Mouse (Mus musculus) liver, embryonic 12.5 days (tissue): ENCODE data around the gene Scrn2. TPM values are rescaled to one million over a fixed set of nuclear protein-coding genes. Genes with fewer than 3 reads are reported as not detected.

Experiments
- ATAC-seq: fragments of 200-750 bp; cut with Nextera tagmentation; 2 replicates; pipeline ENCODE4 v1.8.0; 2017; ENCODE audit warnings: moderate number of reproducible peaks, mild to moderate bottlenecking, moderate library complexity
- H3K27ac ChIP-seq: fragments of 300-500 bp; sonication (generic); 2 replicates; pipeline ENCODE4 v1.5.1; 2016; ENCODE audit warnings: mild to moderate bottlenecking
- H3K27me3 ChIP-seq: fragments of 300-500 bp; sonication (generic); replicated peaks from 2 replicates; pipeline ENCODE4 v1.6.1; 2016; ENCODE audit warnings: mild to moderate bottlenecking, moderate library complexity
- H3K36me3 ChIP-seq: fragments of 300-500 bp; sonication (generic); 2 replicates; pipeline ENCODE4 v1.6.1; 2016; ENCODE audit warnings: mild to moderate bottlenecking, moderate library complexity
- H3K4me1 ChIP-seq: fragments of 300-500 bp; sonication (generic); 2 replicates; pipeline ENCODE4 v1.6.1; 2016
- H3K4me2 ChIP-seq: fragments of 300-500 bp; sonication (generic); 2 replicates; pipeline ENCODE4 v1.6.1; 2016; ENCODE audit warnings: mild to moderate bottlenecking, moderate library complexity
- H3K4me3 ChIP-seq: fragments of 300-500 bp; sonication (generic); 2 replicates; pipeline ENCODE4 v1.5.1; 2016; ENCODE audit warnings: mild to moderate bottlenecking, moderate library complexity
- H3K9ac ChIP-seq: fragments of 300-500 bp; sonication (generic); 2 replicates; pipeline ENCODE4 v1.6.1; 2016; ENCODE audit warnings: mild to moderate bottlenecking, moderate library complexity
- H3K9me3 ChIP-seq: fragments of 300-500 bp; sonication (generic); replicated peaks from 2 replicates; pipeline ENCODE4 v1.6.1; 2016; ENCODE audit warnings: mild to moderate bottlenecking, moderate library complexity
- WGBS: fragments of 180-500 bp; shearing (Covaris S2); methylation state at CpG from one replicate; pipeline ENCODE4 v1.1.7; 2016; ENCODE audit not compliant: insufficient replicate concordance; 5-methylcytosine and 5-hydroxymethylcytosine counted together
- polyA plus RNA-seq: library from polyadenylated mRNA; unstranded; fragments of >200 nt; fragmentation: Nextera tagmentation; extraction: Ambion mirVana; gene quantifications from 2 replicates; pipeline ENCODE4 v1.2.1, GENCODE M21; 2016

Scrn2 gene
- 9.8 and 11.0 TPM in 2 replicates for polyA plus RNA-seq

DNA sequence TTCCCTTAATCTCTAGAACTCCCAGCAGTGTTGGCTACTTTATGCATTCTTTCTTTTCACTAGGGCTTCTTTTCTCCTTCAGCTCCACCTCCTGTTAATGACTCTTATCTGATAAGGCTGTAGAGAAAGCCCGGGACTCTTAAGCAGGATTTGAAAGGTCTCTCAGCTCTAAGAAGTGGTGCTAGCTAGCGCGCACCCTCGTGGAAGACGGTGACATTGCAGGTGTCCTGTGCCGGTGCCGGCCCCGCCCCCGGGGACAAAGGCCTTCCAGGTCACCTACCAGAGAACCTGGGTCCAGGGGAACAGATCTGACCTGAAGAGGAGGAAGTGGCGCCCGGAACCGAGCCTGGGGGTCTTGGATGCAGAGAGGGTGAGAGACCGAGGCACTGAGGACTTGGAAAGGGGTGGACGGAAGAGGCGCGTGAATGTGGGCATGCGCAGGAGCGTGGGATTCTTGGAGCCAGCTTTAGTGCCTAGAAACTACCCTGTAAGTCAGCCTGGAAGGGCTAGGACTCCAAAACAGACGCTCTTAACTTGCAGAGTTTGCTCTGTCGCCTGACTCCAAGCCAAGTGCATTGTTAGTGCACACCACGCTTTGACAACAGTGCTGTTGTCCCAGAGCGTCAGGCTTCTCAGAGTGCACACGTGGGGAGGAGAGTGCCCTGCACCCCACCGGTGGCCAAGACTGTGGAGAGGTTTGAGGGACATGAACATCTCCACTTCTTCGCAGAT is at the start of gene Scrn2:
Gene Scrn2 (plus strand): TSS at position 253 of the 732 bp plus-strand sequence.
- Histone ChIP-seq H3K4me3 (peak within 1 kb of the TSS; percentile 65), H3K4me1 (peaks cover 31% of the 10 kb centered on the region), H3K4me2 (peak within 1 kb of the TSS; percentile 69), H3K9ac (peak within 1 kb of the TSS; percentile 71), H3K27me3 (peaks cover 20% of the 10 kb centered on the region), H3K9me3 (no peaks in the 10 kb centered on the region), H3K27ac (peak within 1 kb of the TSS; percentile 57), H3K36me3 (peaks cover 7% of the 10 kb centered on the region; the same call in 1 of the 2 replicates)
- ATAC-seq = peak; percentile 74
- 4% methylated on average over 25 of the region's 25 CpGs for WGBS

DNA sequence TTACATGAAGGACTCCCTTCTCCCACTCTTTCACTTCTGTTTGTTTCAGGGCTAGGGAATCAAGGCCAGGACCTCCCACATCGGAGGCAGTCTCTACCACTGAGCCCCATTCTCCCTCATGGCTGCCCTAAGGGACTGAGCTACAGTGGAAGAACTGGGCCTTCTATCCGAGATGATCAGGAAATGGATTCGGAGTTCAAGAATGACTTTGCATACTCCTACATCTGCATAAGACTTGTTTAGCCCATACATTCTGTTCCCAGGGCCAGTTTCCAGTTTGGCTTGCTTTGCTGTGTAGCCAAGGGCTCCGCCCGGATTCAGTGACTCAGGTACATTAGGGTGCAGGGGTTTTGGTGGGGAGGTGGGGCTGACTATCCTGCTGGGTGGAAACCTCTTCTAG is 49.7 kb upstream of the Scrn2 start:
- H3K36me3 ChIP-seq = peaks cover 8% of the 10 kb centered on the region; the same call in 1 of the 2 replicates
- ATAC-seq = no peak
- H3K9ac ChIP-seq = no peak overlapping the region
- 69% methylated on average over 5 of the region's 5 CpGs for WGBS
- no peaks in the 10 kb centered on the region for H3K9me3 ChIP-seq
- H3K27me3 ChIP-seq = peaks cover 24% of the 10 kb centered on the region
- H3K27ac ChIP-seq = no peak overlapping the region
- no peak overlapping the region for H3K4me3 ChIP-seq
- H3K4me1 ChIP-seq = peaks cover 52% of the 10 kb centered on the region
- H3K4me2 ChIP-seq = no peak overlapping the region

DNA sequence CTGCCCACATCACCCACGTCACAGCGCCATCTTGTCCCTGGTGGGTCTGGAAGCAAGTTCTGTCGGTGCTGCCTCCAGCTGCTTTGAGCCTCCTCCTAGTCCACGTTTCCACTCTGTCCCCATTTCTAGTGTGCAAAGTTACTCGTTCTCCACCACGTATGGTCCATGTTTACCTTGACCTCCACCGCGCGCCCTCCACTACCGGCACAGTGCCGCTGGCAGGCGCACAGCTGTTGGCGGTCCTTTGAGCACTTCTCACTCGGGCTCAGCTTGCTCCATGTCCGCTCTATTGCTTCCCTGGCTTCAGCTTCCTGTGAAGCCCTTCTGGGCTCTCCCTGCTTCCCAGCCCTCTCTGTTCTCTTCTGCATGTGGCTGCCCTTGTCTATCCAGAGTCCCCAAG is 48.3 kb upstream of the Scrn2 start:
- peaks cover 38% of the 10 kb centered on the region for H3K4me1 ChIP-seq
- no peak overlapping the region for H3K9ac ChIP-seq
- H3K27ac ChIP-seq = no peak overlapping the region
- ATAC-seq = no peak
- no peaks in the 10 kb centered on the region for H3K9me3 ChIP-seq
- no peak overlapping the region for H3K4me2 ChIP-seq
- no peaks in the 10 kb centered on the region for H3K36me3 ChIP-seq
- peaks cover 39% of the 10 kb centered on the region for H3K27me3 ChIP-seq
- H3K4me3 ChIP-seq = no peak overlapping the region
- 64% methylated on average over 15 of the region's 15 CpGs for WGBS

DNA sequence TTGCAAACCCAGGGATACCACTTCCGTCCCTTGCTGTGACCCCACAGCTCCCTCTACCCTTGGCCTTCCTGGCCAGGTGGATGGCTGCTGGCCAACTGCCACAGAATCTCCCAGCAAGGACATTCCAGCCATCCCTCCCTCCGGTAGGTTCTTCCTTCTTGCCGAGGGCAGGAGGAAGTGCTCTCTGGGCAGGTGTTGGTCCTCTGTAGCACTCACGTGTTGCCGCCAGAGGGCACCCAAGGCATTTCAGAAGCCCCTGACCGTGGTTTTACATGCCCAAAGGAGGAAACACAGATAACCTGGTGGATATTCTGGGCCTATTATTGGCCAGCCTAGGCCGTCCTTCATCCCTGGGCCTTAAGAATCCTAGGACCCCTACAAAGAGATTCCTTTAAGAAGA is 47.4 kb upstream of the Scrn2 start:
- no peaks in the 10 kb centered on the region for H3K9me3 ChIP-seq
- ATAC-seq = no peak
- H3K36me3 ChIP-seq = no peaks in the 10 kb centered on the region
- 4% methylated on average over 7 of the region's 7 CpGs for WGBS
- no peak overlapping the region for H3K9ac ChIP-seq
- H3K27me3 ChIP-seq = peaks cover 48% of the 10 kb centered on the region
- no peak overlapping the region for H3K27ac ChIP-seq
- peaks cover 35% of the 10 kb centered on the region for H3K4me1 ChIP-seq
- no peak overlapping the region for H3K4me2 ChIP-seq
- no peak overlapping the region for H3K4me3 ChIP-seq

DNA sequence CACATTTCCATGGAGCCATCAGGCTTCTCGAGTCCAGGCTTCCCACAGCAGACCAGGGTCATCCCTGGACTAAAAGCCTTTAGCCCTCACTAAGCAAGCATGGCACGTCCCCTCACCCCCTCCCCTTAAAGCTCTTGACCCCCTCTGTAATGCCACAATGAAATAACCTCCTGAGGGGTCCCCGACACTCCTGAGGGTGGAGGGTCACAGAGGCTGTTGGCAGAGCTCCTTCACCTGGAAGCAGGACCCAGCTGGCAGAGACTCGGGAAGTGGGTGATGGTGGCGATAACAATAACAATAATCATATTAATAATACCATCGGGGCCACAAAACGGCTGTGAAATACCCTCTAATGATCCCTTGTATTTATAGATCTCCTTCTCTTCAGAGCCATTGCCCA is 46.9 kb upstream of the Scrn2 start, which contains the start of gene Sp2:
Gene Sp2 (minus strand): TSS at position 101 of the 400 bp plus-strand sequence.
- H3K9ac ChIP-seq = no peak within 1 kb of the TSS
- 68% methylated on average over 7 of the region's 7 CpGs for WGBS
- no peak for ATAC-seq
- H3K36me3 ChIP-seq = no peaks in the 10 kb centered on the region
- H3K27ac ChIP-seq = no peak within 1 kb of the TSS
- H3K4me3 ChIP-seq = no peak within 1 kb of the TSS
- no peaks in the 10 kb centered on the region for H3K9me3 ChIP-seq
- H3K4me1 ChIP-seq = peaks cover 40% of the 10 kb centered on the region
- no peak within 1 kb of the TSS for H3K4me2 ChIP-seq
- peaks cover 53% of the 10 kb centered on the region for H3K27me3 ChIP-seq

DNA sequence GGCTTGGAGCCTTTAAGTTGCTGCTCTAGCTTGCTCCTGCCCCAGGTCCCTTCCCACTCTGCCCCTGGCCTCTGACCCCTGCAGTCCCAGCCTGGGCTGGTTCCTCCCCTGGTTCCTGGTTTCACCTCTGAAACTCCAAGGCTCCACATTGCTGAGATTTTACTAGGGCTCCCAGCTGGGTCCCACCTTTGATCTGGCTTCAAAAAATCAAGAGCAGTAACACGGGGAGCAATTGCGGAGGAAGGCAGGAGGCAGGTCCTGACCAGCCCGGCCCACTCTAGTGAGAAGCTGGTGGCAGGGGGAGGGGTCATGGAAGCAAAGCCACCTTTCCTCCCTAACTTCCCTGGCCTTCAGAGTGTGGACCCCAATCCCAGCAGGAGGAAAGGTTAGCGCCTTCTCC is 44.8 kb upstream of the Scrn2 start:
- no peak overlapping the region for H3K4me3 ChIP-seq
- no peak overlapping the region for H3K9ac ChIP-seq
- no peak overlapping the region for H3K4me2 ChIP-seq
- no peak overlapping the region for H3K27ac ChIP-seq
- no peak for ATAC-seq
- WGBS = 35% methylated on average over 4 of the region's 4 CpGs
- H3K27me3 ChIP-seq = peaks cover 72% of the 10 kb centered on the region
- no peaks in the 10 kb centered on the region for H3K9me3 ChIP-seq
- no peaks in the 10 kb centered on the region for H3K36me3 ChIP-seq
- H3K4me1 ChIP-seq = peaks cover 29% of the 10 kb centered on the region

DNA sequence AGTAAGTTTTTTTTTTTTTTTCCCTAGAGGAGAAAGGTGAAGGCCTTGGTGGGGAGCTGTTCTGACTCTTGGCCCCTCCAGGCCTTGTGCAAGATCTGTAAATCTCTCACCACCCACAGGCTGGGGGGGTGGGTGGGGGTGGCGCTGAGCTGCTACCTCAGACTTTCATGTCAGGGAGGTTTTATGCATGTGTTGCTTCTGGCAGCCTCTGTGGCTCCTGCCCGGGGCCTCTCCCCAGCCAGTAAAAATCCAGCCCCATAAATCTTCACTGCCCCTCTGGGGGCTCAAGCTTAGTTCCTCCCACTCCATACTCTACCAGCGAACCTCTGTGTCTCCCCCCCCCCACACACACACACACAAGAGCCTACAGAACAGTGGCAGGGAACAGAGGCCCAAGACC is 43.3 kb upstream of the Scrn2 start:
- Histone ChIP-seq H3K4me2 (no peak overlapping the region), H3K9me3 (no peaks in the 10 kb centered on the region), H3K36me3 (no peaks in the 10 kb centered on the region), H3K27ac (no peak overlapping the region), H3K4me3 (no peak overlapping the region), H3K9ac (no peak overlapping the region), H3K4me1 (peaks cover 23% of the 10 kb centered on the region), H3K27me3 (peaks cover 77% of the 10 kb centered on the region)
- 42% methylated on average over 3 of the region's 3 CpGs for WGBS
- ATAC-seq = no peak

DNA sequence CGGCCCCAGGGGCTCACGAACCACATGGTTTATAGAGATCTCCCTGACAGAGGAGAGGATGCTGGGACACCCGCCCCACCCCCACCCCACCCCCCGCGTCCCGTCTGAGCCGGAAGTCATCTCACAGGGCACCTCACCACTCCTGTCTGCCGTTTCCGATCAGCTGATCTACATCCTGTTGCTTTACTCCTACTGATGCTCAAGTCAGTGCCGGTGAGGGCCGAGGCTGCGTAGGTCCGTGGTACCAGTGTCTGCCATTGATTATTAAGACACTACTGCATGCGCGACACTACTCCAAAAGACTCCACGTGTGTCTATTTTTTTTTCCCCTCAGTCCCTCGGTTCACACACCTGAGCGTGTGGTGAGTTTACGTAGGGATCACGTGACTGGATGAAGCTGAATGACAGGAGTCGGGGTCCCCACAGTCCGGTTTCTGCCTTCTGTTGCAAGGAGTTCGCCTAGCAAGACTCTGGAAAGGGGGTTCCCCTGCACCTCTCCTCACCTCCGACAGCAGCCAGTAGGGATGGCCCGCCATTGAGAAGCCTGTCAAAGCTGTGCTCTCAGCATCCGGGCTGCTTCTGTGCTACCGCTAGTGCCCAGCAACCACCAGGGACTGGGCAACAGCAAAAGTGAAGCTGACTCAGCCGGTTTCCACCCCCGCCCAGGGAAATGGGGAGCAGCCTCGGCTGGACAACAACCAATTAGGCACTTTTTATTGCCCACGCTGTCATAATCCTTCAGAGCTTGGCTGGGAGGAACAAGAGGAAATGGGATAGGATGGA is 41.7 kb upstream of the Scrn2 start:
- H3K4me1 ChIP-seq = peaks cover 24% of the 10 kb centered on the region
- H3K4me2 ChIP-seq = peak overlapping the region; percentile 46
- H3K36me3 ChIP-seq = no peaks in the 10 kb centered on the region
- peak overlapping the region; percentile 36; the same call in 1 of the 2 replicates for H3K9ac ChIP-seq
- ATAC-seq = no peak
- 0 out of 2 replicates have a peak overlapping the region, but pooled peaks have one; percentile 10 for H3K4me3 ChIP-seq
- H3K9me3 ChIP-seq = no peaks in the 10 kb centered on the region
- H3K27me3 ChIP-seq = peaks cover 88% of the 10 kb centered on the region
- 7% methylated on average over 31 of the region's 31 CpGs for WGBS
- H3K27ac ChIP-seq = no peak overlapping the region

DNA sequence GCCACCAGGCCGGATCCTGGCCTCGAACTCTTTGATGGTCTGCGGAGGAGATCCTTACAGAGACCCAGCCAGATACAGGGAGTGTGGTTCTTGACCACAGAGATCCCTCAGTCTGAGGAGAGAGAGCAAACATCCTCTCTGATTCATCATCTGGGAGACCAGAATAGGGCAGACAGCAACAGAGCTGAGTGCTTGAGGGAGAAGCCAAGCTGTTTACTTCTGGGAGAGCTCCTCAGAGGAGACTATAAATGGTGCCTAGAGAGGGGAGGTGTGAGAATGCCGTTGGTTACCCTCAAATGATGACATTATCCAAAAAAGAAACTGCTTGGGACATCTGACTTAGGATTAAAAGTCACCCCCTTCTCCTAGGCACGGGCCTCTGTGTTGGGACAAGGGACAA is 38.2 kb upstream of the Scrn2 start:
- WGBS = 44% methylated on average over 5 of the region's 5 CpGs
- H3K4me2 ChIP-seq = no peak overlapping the region

DNA sequence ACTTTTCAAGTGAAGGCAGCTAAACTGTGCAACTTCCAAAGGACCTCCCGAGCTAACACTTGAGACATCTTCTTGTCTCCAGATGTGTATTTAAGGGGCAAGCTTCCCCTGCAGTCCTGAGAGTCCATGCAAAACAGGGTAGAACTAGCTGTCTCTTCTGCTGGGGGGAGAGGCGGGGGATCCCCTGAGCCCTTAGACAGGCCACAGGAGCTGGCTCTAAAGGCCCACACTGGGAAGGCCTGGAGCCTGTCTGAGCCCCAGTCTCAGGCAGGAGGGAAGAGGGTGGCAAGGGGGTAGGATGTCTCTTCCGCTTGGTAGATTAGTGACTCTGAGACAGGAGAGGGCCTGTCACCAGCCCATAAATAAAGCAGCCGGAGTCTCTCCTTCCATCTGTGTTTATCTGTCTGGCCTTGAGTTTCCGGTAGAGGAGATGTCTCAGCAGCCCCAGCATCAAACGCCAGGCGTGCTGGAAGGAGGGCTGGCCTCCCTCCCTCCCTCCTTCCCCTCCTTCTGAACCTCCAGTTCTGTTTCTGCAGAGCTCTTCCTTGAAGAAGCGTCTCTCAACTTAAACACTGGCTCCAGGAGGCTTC is 36.9 kb upstream of the Scrn2 start:
- H3K9ac ChIP-seq = no peak overlapping the region
- no peak overlapping the region for H3K4me2 ChIP-seq
- peaks cover 42% of the 10 kb centered on the region for H3K4me1 ChIP-seq
- H3K9me3 ChIP-seq = no peaks in the 10 kb centered on the region
- H3K36me3 ChIP-seq = no peaks in the 10 kb centered on the region
- H3K4me3 ChIP-seq = no peak overlapping the region
- H3K27me3 ChIP-seq = peaks cover 87% of the 10 kb centered on the region
- ATAC-seq = peak; percentile 30; the same call in 1 of the 2 replicates
- H3K27ac ChIP-seq = peak overlapping the region; percentile 74
- 11% methylated on average over 8 of the region's 8 CpGs for WGBS

More for the DNA sequence above, 38.2 kb upstream of the Scrn2 start:
- Histone ChIP-seq H3K4me3 (no peak overlapping the region), H3K27me3 (peaks cover 87% of the 10 kb centered on the region), H3K4me1 (peaks cover 37% of the 10 kb centered on the region), H3K9me3 (no peaks in the 10 kb centered on the region), H3K36me3 (no peaks in the 10 kb centered on the region), H3K9ac (no peak overlapping the region), H3K27ac (no peak overlapping the region)
- no peak for ATAC-seq

DNA sequence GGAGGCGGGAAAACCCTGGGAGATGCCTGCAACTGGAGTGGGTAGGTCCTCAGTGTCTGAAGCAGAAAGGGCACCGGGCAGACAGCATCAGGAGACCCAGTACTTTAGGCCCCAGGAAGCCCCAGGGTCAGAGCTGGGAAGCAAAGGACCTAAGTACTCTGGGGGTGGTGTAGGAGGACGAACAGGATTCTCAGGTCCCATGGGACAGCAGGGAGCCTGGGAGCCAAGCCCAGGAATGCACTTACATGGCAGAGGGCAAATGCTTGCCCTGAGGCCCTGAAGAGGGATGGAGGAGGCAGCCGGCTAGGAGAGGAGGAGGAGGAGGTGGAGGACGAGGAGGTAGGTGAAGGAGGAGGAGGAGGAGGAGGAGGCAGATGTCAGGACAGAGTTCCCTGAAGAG is 34.7 kb upstream of the Scrn2 start:
- no peak overlapping the region for H3K27ac ChIP-seq
- H3K9me3 ChIP-seq = no peaks in the 10 kb centered on the region
- H3K4me1 ChIP-seq = peaks cover 34% of the 10 kb centered on the region
- peaks cover 89% of the 10 kb centered on the region for H3K27me3 ChIP-seq
- no peak overlapping the region for H3K4me2 ChIP-seq
- no peaks in the 10 kb centered on the region for H3K36me3 ChIP-seq
- H3K9ac ChIP-seq = no peak overlapping the region
- no peak overlapping the region for H3K4me3 ChIP-seq
- 51% methylated on average over 5 of the region's 5 CpGs for WGBS
- ATAC-seq = no peak
